Mouse (Mus musculus): ENCODE results near the gene Itgad. TPM values are rescaled to one million over a fixed set of nuclear protein-coding genes. Genes with fewer than 3 reads are reported as not detected.

The Itgad gene
- polyA plus RNA-seq, 1 experiment: 21.1 TPM

DNA sequence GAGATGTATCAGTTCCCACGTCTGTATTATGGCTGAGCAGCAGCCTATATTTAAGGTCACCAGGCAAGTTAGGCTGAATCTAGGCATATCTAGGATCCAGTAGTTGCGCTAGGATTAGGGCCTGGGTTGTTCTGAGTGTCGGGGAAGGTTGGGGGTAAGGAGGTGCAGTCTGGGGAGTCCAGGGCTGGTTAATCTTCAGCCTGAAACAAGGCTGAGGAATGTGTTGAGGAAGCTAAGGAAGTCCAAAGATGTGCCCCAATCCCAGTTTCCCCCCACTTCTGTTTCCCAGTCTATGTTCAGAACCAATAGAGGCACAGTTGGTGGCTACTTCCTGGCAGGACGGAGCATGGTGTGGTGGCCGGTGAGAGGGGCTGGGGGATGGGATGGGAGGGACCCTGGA, 111.9 kb downstream of the Itgad start:
- TF ChIP-seq POLR2A (IDR thresholded peaks at IDR 0.05; ENCODE audit: control insufficient read depth, low read depth, low read length) (no peak), CTCF (IDR thresholded peaks at IDR 0.05; ENCODE audit: control insufficient read depth, insufficient read depth, insufficient replicate concordance, low read depth, low read length) (no peak)
- Histone ChIP-seq H3K27me3 (ENCODE audit: control insufficient read depth, insufficient read depth, low read length) (no peaks in the 10 kb centered on the region), H3K27ac (ENCODE audit: control insufficient read depth, insufficient read depth, low read depth, low read length) (no peak overlapping the region), H3K4me1 (ENCODE audit: control insufficient read depth, insufficient read depth, low read length) (peaks cover 9% of the 10 kb centered on the region), H3K4me3 (ENCODE audit: control insufficient read depth, low read depth, low read length) (no peak overlapping the region), H3K36me3 (ENCODE audit: control insufficient read depth, insufficient read depth, low read length) (no peaks in the 10 kb centered on the region)

DNA sequence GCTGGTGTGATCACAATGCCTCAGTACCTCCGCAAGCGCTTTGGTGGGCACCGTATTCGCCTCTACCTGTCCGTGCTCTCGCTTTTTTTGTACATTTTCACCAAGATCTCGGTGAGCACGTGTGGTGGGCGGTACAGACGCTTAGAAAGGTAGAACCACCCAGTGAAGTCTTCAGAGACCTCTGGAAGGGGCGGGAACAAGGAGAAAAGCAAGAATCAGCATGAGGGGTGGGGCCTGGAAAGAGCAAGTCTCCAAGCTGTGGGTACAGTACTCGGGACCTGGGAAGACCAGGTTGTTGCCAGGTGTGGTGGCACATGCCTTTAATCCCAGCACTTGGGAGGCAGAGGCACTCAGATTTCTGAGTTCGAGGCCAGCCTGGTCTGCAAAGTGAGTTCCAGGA, 113.2 kb downstream of the Itgad start:
- peaks cover 9% of the 10 kb centered on the region for H3K4me1 ChIP-seq (ENCODE audit: control insufficient read depth, insufficient read depth, low read length)
- H3K4me3 ChIP-seq (ENCODE audit: control insufficient read depth, low read depth, low read length): no peak overlapping the region
- H3K27me3 ChIP-seq (ENCODE audit: control insufficient read depth, insufficient read depth, low read length): no peaks in the 10 kb centered on the region
- no peak for TF ChIP-seq POLR2A (IDR thresholded peaks at IDR 0.05; ENCODE audit: control insufficient read depth, low read depth, low read length)
- TF ChIP-seq CTCF (IDR thresholded peaks at IDR 0.05; ENCODE audit: control insufficient read depth, insufficient read depth, insufficient replicate concordance, low read depth, low read length): no peak
- no peaks in the 10 kb centered on the region for H3K36me3 ChIP-seq (ENCODE audit: control insufficient read depth, insufficient read depth, low read length)
- no peak overlapping the region for H3K27ac ChIP-seq (ENCODE audit: control insufficient read depth, insufficient read depth, low read depth, low read length)

DNA sequence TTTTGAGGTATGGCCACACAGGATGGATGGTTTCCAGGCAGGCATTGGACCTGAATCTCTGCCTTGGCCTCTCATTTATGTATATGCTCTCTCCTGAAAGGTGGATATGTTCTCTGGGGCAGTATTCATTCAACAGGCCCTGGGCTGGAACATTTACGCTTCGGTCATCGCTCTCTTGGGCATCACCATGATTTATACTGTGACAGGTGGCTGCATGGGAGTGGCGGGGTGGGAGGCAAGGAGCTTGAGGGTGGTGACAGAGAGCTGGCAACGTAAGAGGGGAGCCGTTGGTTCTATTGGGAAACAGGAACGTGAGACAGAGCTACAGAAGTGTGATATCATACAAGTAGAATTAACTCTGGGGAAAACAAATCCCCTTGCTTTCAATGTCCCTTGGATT, 113.6 kb downstream of the Itgad start:
- no peak overlapping the region for H3K27ac ChIP-seq (ENCODE audit: control insufficient read depth, insufficient read depth, low read depth, low read length)
- TF ChIP-seq POLR2A (IDR thresholded peaks at IDR 0.05; ENCODE audit: control insufficient read depth, low read depth, low read length): no peak
- TF ChIP-seq CTCF (IDR thresholded peaks at IDR 0.05; ENCODE audit: control insufficient read depth, insufficient read depth, insufficient replicate concordance, low read depth, low read length): no peak
- no peaks in the 10 kb centered on the region for H3K36me3 ChIP-seq (ENCODE audit: control insufficient read depth, insufficient read depth, low read length)

DNA sequence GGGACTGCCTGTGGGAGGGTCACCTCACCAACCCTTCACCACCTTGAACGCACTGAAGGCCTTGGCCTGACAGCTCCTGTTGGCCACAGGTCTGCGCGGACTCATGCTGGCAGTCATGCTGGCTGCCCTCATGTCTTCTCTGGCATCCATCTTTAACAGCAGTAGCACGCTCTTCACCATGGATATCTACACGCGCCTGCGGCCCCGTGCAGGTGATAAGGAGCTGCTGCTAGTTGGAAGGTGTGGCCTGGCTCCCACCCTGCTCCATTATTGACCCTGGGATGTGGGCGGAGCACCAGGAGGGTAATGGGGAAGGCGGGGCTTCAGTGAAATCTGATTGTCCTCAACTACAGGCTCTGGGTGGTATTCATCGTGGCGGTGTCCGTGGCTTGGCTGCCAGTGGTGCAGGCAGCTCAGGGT, 116.3 kb downstream of the Itgad start:
- TF ChIP-seq CTCF (IDR thresholded peaks at IDR 0.05; ENCODE audit: control insufficient read depth, insufficient read depth, insufficient replicate concordance, low read depth, low read length): no peak
- no peak for TF ChIP-seq POLR2A (IDR thresholded peaks at IDR 0.05; ENCODE audit: control insufficient read depth, low read depth, low read length)
- Histone ChIP-seq H3K27ac (ENCODE audit: control insufficient read depth, insufficient read depth, low read depth, low read length) (no peak overlapping the region), H3K27me3 (ENCODE audit: control insufficient read depth, insufficient read depth, low read length) (no peaks in the 10 kb centered on the region), H3K4me3 (ENCODE audit: control insufficient read depth, low read depth, low read length) (peak overlapping the region; percentile 43), H3K4me1 (ENCODE audit: control insufficient read depth, insufficient read depth, low read length) (peaks cover 9% of the 10 kb centered on the region), H3K36me3 (ENCODE audit: control insufficient read depth, insufficient read depth, low read length) (no peaks in the 10 kb centered on the region)

More for the DNA sequence above, 113.6 kb downstream of the Itgad start:
- peaks cover 9% of the 10 kb centered on the region for H3K4me1 ChIP-seq (ENCODE audit: control insufficient read depth, insufficient read depth, low read length)
- H3K4me3 ChIP-seq (ENCODE audit: control insufficient read depth, low read depth, low read length): no peak overlapping the region
- H3K27me3 ChIP-seq (ENCODE audit: control insufficient read depth, insufficient read depth, low read length): no peaks in the 10 kb centered on the region

DNA sequence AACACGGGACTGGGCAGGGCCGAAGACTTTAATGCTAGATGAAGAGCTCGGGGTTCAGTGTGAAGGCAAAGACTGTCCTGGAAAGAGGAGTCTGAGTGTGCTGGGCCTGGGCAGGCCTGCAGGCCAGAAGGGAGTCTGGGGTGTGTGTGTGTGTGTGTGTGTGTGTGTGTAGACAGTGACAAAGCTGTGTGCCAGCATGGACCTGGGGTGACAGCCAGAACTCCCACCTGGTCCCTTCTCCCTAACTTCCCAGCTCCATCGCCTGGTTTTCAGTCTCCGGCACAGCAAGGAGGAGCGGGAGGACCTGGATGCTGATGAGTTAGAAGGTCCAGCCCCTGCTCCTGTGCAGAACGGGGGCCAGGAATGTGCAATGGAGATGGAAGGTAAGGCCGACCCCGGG, 117.3 kb downstream of the Itgad start:
- H3K36me3 ChIP-seq (ENCODE audit: control insufficient read depth, insufficient read depth, low read length): no peaks in the 10 kb centered on the region
- no peak overlapping the region for H3K4me3 ChIP-seq (ENCODE audit: control insufficient read depth, low read depth, low read length)
- no peak for TF ChIP-seq POLR2A (IDR thresholded peaks at IDR 0.05; ENCODE audit: control insufficient read depth, low read depth, low read length)
- TF ChIP-seq CTCF (IDR thresholded peaks at IDR 0.05; ENCODE audit: control insufficient read depth, insufficient read depth, insufficient replicate concordance, low read depth, low read length): no peak
- no peak overlapping the region for H3K27ac ChIP-seq (ENCODE audit: control insufficient read depth, insufficient read depth, low read depth, low read length)
- no peaks in the 10 kb centered on the region for H3K27me3 ChIP-seq (ENCODE audit: control insufficient read depth, insufficient read depth, low read length)
- peaks cover 9% of the 10 kb centered on the region for H3K4me1 ChIP-seq (ENCODE audit: control insufficient read depth, insufficient read depth, low read length)

Other genes starting within 250 kb of the Itgad start
- 98.4 and 105 TPM in 2 replicates for gene Kat8, start 241.9 kb upstream of the Itgad start, polyA plus RNA-seq (2012; rRNA removed)
- 0.26 and 4.0 TPM in 2 replicates for gene Prss8, start 224.3 kb upstream of the Itgad start, polyA plus RNA-seq (2012; rRNA removed)
- gene Prss36, start 207.7 kb upstream of the Itgad start, polyA plus RNA-seq (2012; rRNA removed): 5.9 and 6.3 TPM in 2 replicates
- gene Fus, start 186.9 kb upstream of the Itgad start, polyA plus RNA-seq (2012; rRNA removed): 271 and 306 TPM in 2 replicates
- gene Pycard, start 160.5 kb upstream of the Itgad start, polyA plus RNA-seq (2012; rRNA removed): 2.9 and 3.1 TPM in 2 replicates
- 0.25 and 0.32 TPM in 2 replicates for gene Trim72, start 150.4 kb upstream of the Itgad start, polyA plus RNA-seq (2012; rRNA removed)
- 0.25 and 0.55 TPM in 2 replicates for gene Itgam, start 91.7 kb upstream of the Itgad start, polyA plus RNA-seq (2012; rRNA removed)
- not detected in 2 replicates for gene Gm49368, start 91.7 kb upstream of the Itgad start, polyA plus RNA-seq (2012; rRNA removed)
- 0.16 and 0.24 TPM in 2 replicates for gene Itgax, start 24.8 kb upstream of the Itgad start, polyA plus RNA-seq (2012; rRNA removed)
- 0.35 and 0.52 TPM in 2 replicates for gene Cox6a2, start 52.0 kb downstream of the Itgad start, polyA plus RNA-seq (2012; rRNA removed)
- gene Armc5, start 83.0 kb downstream of the Itgad start, polyA plus RNA-seq (2012; rRNA removed): 11.4 and 12.1 TPM in 2 replicates
- 8.1 and 9.5 TPM in 2 replicates for gene 9130023H24Rik, start 83.7 kb downstream of the Itgad start, polyA plus RNA-seq (2012; rRNA removed)
- 3.7 and 5.2 TPM in 2 replicates for gene Tgfb1i1, start 92.4 kb downstream of the Itgad start, polyA plus RNA-seq (2012; rRNA removed)
- gene Slc5a2, start 111.3 kb downstream of the Itgad start, polyA plus RNA-seq (2012; rRNA removed): 1.2 and 2.0 TPM in 2 replicates
- 10.0 and 10.8 TPM in 2 replicates for gene BC017158, start 143.8 kb downstream of the Itgad start, polyA plus RNA-seq (2012; rRNA removed)